Mouse (Mus musculus): ENCODE results near the gene Shisa8. TPM values are rescaled to one million over a fixed set of nuclear protein-coding genes. Genes with fewer than 3 reads are reported as not detected.

The Shisa8 gene
- polyA plus RNA-seq, 1 experiment from 2014 or later, result 6.7 TPM

GRCm38 (mm10) chr15:82185062-82185783, 27.4 kb downstream of the Shisa8 start:
- H3K27ac ChIP-seq (replicated peaks), result no peak overlapping the region
- 0 out of 2 replicates have a peak, but pooled peaks cover 2% of the 10 kb centered on the region for H3K9me3 ChIP-seq (replicated peaks)
- H3K9ac ChIP-seq (replicated peaks), result no peak overlapping the region
- 86% methylated on average over 14 of the region's 14 CpGs for WGBS
- no peak overlapping the region for H3K4me3 ChIP-seq (replicated peaks)
- no peak overlapping the region for H3K4me2 ChIP-seq
- no peak for ATAC-seq (ENCODE audit: low FRiP score)
- no peaks in the 10 kb centered on the region for H3K27me3 ChIP-seq (replicated peaks)
- peaks cover 93% of the 10 kb centered on the region for H3K36me3 ChIP-seq
- H3K4me1 ChIP-seq, result 0 out of 2 replicates have a peak, but pooled peaks cover 3% of the 10 kb centered on the region

GRCm38 (mm10) chr15:82184656-82185055, 28.0 kb downstream of the Shisa8 start:
- no peak overlapping the region for H3K27ac ChIP-seq (replicated peaks)
- no peak overlapping the region for H3K4me2 ChIP-seq
- no peaks in the 10 kb centered on the region for H3K27me3 ChIP-seq (replicated peaks)
- H3K4me1 ChIP-seq, result 0 out of 2 replicates have a peak, but pooled peaks cover 3% of the 10 kb centered on the region
- ATAC-seq (ENCODE audit: low FRiP score), result no peak
- 0 out of 2 replicates have a peak, but pooled peaks cover 2% of the 10 kb centered on the region for H3K9me3 ChIP-seq (replicated peaks)
- no peak overlapping the region for H3K9ac ChIP-seq (replicated peaks)
- H3K36me3 ChIP-seq, result peaks cover 95% of the 10 kb centered on the region
- no peak overlapping the region for H3K4me3 ChIP-seq (replicated peaks)
- WGBS, result 92% methylated on average over 10 of the region's 10 CpGs

GRCm38 (mm10) chr15:82184183-82184582, 28.4 kb downstream of the Shisa8 start:
- no peak for ATAC-seq (ENCODE audit: low FRiP score)
- WGBS, result 79% methylated on average over 7 of the region's 7 CpGs
- Histone ChIP-seq H3K4me2 (no peak overlapping the region), H3K27ac (replicated peaks) (no peak overlapping the region), H3K4me3 (replicated peaks) (no peak overlapping the region), H3K9me3 (replicated peaks) (0 out of 2 replicates have a peak, but pooled peaks cover 2% of the 10 kb centered on the region), H3K9ac (replicated peaks) (no peak overlapping the region), H3K36me3 (peaks cover 95% of the 10 kb centered on the region), H3K4me1 (0 out of 2 replicates have a peak, but pooled peaks cover 3% of the 10 kb centered on the region), H3K27me3 (replicated peaks) (no peaks in the 10 kb centered on the region)

- Histone ChIP-seq H3K36me3 (peaks cover 97% of the 10 kb centered on the region), H3K4me2 (no peak overlapping the region), H3K27me3 (replicated peaks) (no peaks in the 10 kb centered on the region), H3K9ac (replicated peaks) (no peak overlapping the region), H3K4me1 (0 out of 2 replicates have a peak, but pooled peaks cover 3% of the 10 kb centered on the region), H3K9me3 (replicated peaks) (0 out of 2 replicates have a peak, but pooled peaks cover 2% of the 10 kb centered on the region), H3K4me3 (replicated peaks) (no peak overlapping the region), H3K27ac (replicated peaks) (no peak overlapping the region)
- no peak for ATAC-seq (ENCODE audit: low FRiP score)
- 89% methylated on average over 10 of the region's 10 CpGs for WGBS
Measured at GRCm38 (mm10) chr15:82183596-82183995, 29.0 kb downstream of the Shisa8 start.

GRCm38 (mm10) chr15:82182311-82182710, 30.3 kb downstream of the Shisa8 start:
- ATAC-seq (ENCODE audit: low FRiP score), result no peak
- H3K27me3 ChIP-seq (replicated peaks), result no peaks in the 10 kb centered on the region
- no peak overlapping the region for H3K9ac ChIP-seq (replicated peaks)
- H3K9me3 ChIP-seq (replicated peaks), result 0 out of 2 replicates have a peak, but pooled peaks cover 2% of the 10 kb centered on the region
- peaks cover 97% of the 10 kb centered on the region for H3K36me3 ChIP-seq
- WGBS, result 97% methylated on average over 4 of the region's 4 CpGs
- H3K4me1 ChIP-seq, result 0 out of 2 replicates have a peak, but pooled peaks cover 6% of the 10 kb centered on the region
- H3K4me2 ChIP-seq, result no peak overlapping the region
- no peak overlapping the region for H3K4me3 ChIP-seq (replicated peaks)
- H3K27ac ChIP-seq (replicated peaks), result no peak overlapping the region

- no peak overlapping the region for H3K4me2 ChIP-seq
- ATAC-seq (ENCODE audit: low FRiP score), result no peak
- peaks cover 95% of the 10 kb centered on the region for H3K36me3 ChIP-seq
- no peaks in the 10 kb centered on the region for H3K27me3 ChIP-seq (replicated peaks)
- H3K9me3 ChIP-seq (replicated peaks), result 0 out of 2 replicates have a peak, but pooled peaks cover 2% of the 10 kb centered on the region
- 63% methylated on average over 5 of the region's 5 CpGs for WGBS
- no peak overlapping the region for H3K4me3 ChIP-seq (replicated peaks)
- no peak overlapping the region for H3K27ac ChIP-seq (replicated peaks)
- no peak overlapping the region for H3K9ac ChIP-seq (replicated peaks)
- 0 out of 2 replicates have a peak, but pooled peaks cover 7% of the 10 kb centered on the region for H3K4me1 ChIP-seq
Measured at GRCm38 (mm10) chr15:82181131-82181530, 31.5 kb downstream of the Shisa8 start.

GRCm38 (mm10) chr15:82177743-82178290, 34.8 kb downstream of the Shisa8 start:
- Histone ChIP-seq H3K36me3 (peaks cover 90% of the 10 kb centered on the region), H3K4me3 (replicated peaks) (no peak overlapping the region), H3K9ac (replicated peaks) (no peak overlapping the region), H3K4me2 (no peak overlapping the region), H3K9me3 (replicated peaks) (0 out of 2 replicates have a peak, but pooled peaks cover 2% of the 10 kb centered on the region), H3K27me3 (replicated peaks) (no peaks in the 10 kb centered on the region), H3K27ac (replicated peaks) (peak overlapping the region; percentile 33; the same call in 1 of the 2 replicates), H3K4me1 (0 out of 2 replicates have a peak, but pooled peaks cover 7% of the 10 kb centered on the region)
- 0 out of 2 replicates have a peak, but pooled peaks have one; percentile 40 for ATAC-seq (ENCODE audit: low FRiP score)
- 57% methylated on average over 7 of the region's 7 CpGs for WGBS

- no peak for ATAC-seq (ENCODE audit: low FRiP score)
- Histone ChIP-seq H3K9ac (replicated peaks) (no peak overlapping the region), H3K27ac (replicated peaks) (no peak overlapping the region), H3K4me1 (peaks cover 24% of the 10 kb centered on the region), H3K9me3 (replicated peaks) (no peaks in the 10 kb centered on the region), H3K4me2 (no peak overlapping the region), H3K36me3 (peaks cover 78% of the 10 kb centered on the region), H3K27me3 (replicated peaks) (no peaks in the 10 kb centered on the region), H3K4me3 (replicated peaks) (no peak overlapping the region)
- 97% methylated on average over 9 of the region's 9 CpGs for WGBS
Measured at GRCm38 (mm10) chr15:82175091-82175490, 37.5 kb downstream of the Shisa8 start.

- Histone ChIP-seq H3K9me3 (replicated peaks) (no peaks in the 10 kb centered on the region), H3K4me2 (no peak overlapping the region), H3K27ac (replicated peaks) (no peak overlapping the region), H3K4me3 (replicated peaks) (no peak overlapping the region), H3K9ac (replicated peaks) (no peak overlapping the region), H3K4me1 (peaks cover 47% of the 10 kb centered on the region), H3K36me3 (peaks cover 54% of the 10 kb centered on the region), H3K27me3 (replicated peaks) (no peaks in the 10 kb centered on the region)
- 78% methylated on average over 8 of the region's 8 CpGs for WGBS
- no peak for ATAC-seq (ENCODE audit: low FRiP score)
Measured at GRCm38 (mm10) chr15:82172648-82173047, 40.0 kb downstream of the Shisa8 start.

GRCm38 (mm10) chr15:82170437-82171377, 41.9 kb downstream of the Shisa8 start:
- no peaks in the 10 kb centered on the region for H3K27me3 ChIP-seq (replicated peaks)
- 26% methylated on average over 36 of the region's 36 CpGs for WGBS

GRCm38 (mm10) chr15:82169671-82170070, 42.9 kb downstream of the Shisa8 start:
- Histone ChIP-seq H3K4me2 (no peak overlapping the region), H3K4me1 (peaks cover 72% of the 10 kb centered on the region), H3K36me3 (peaks cover 28% of the 10 kb centered on the region), H3K27me3 (replicated peaks) (no peaks in the 10 kb centered on the region), H3K9ac (replicated peaks) (no peak overlapping the region), H3K4me3 (replicated peaks) (no peak overlapping the region), H3K27ac (replicated peaks) (peak overlapping the region; percentile 79), H3K9me3 (replicated peaks) (no peaks in the 10 kb centered on the region)
- no peak for ATAC-seq (ENCODE audit: low FRiP score)
- 72% methylated on average over 5 of the region's 5 CpGs for WGBS

More at GRCm38 (mm10) chr15:82170437-82171377, 41.9 kb downstream of the Shisa8 start:
- Histone ChIP-seq H3K36me3 (peaks cover 38% of the 10 kb centered on the region), H3K4me2 (peak overlapping the region; percentile 25), H3K4me3 (replicated peaks) (no peak overlapping the region), H3K9me3 (replicated peaks) (no peaks in the 10 kb centered on the region), H3K27ac (replicated peaks) (peak overlapping the region; percentile 79), H3K9ac (replicated peaks) (no peak overlapping the region), H3K4me1 (peaks cover 62% of the 10 kb centered on the region)
- ATAC-seq (ENCODE audit: low FRiP score), result peak; percentile 72
